Mouse (Mus musculus): ENCODE data around the gene Olfr450.

DNA sequence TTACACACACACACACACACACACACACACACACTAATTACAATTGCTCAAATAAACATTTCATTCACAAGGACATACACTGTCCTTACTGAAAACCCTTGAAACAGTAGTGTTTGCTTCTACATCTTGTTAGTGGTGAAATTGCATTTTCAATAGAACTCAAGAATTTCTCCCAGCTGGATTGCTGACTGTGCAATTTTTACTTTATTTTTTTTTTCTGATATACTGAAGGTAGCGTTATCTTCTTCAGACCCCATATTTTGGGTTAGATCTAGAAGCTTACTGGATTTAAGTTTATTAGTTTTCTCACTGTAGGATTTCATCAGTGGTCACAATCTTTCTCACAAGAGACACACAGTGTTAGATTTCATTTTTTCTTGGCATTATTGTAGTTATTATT lies 34.7 kb upstream of the Olfr450 start:
- TF ChIP-seq CTCF (IDR thresholded peaks at IDR 0.05; ENCODE audit: control insufficient read depth, insufficient read depth, insufficient replicate concordance, low read depth, low read length) (no peak), POLR2A (IDR thresholded peaks at IDR 0.05; ENCODE audit: control insufficient read depth, low read depth, low read length) (no peak)

Measured in testis, adult 2 months (tissue).